Mouse (Mus musculus): ENCODE data around the gene Bcl3.

GRCm38 (mm10) chr7:19758623-19759022 lies 63.9 kb downstream of the Bcl3 start:
- no peak for TF ChIP-seq CTCF (IDR thresholded peaks at IDR 0.05; ENCODE audit: extremely low read depth, insufficient read length, insufficient replicate concordance, low read depth, low read length)
- TF ChIP-seq POLR2A (IDR thresholded peaks at IDR 0.05; ENCODE audit: low read depth, low read length), result no peak

Measured in small intestine, adult 2 months (tissue).